Mouse (Mus musculus) intestine, embryonic 14.5 days (tissue): ENCODE data around the gene Traf4. TPM values are rescaled to one million over a fixed set of nuclear protein-coding genes. Genes with fewer than 3 reads are reported as not detected.
"Not testable (repeated sequence)": the region's sequence is repeated elsewhere in the genome, so short reads cannot be mapped to it uniquely, and the experiment has no call there.

ENCODE experiments used
- ATAC-seq: fragments of 200-750 bp; cut with Nextera tagmentation; replicated peaks from 2 replicates; pipeline ENCODE4 v1.8.0; 2017; ENCODE audit warnings: low read depth, moderate number of reproducible peaks, moderate TSS enrichment, moderate library complexity; ENCODE audit not compliant: low FRiP score, low TSS enrichment
- DNase-seq: peaks from one replicate; pipeline ENCODE4 v3.0.0-alpha.2; 2018; ENCODE audit warnings: low spot score
- H3K27ac ChIP-seq: fragments of 300-500 bp; sonication (generic); 2 replicates; pipeline ENCODE4 v1.5.1; 2014; ENCODE audit warnings: low read depth, mild to moderate bottlenecking, control low read depth
- H3K27me3 ChIP-seq: fragments of 300-500 bp; sonication (generic); replicated peaks from 2 replicates; pipeline ENCODE4 v1.6.1; 2014; ENCODE audit warnings: low read length, control low read depth; ENCODE audit not compliant: control insufficient read depth, insufficient read depth
- H3K36me3 ChIP-seq: fragments of 300-500 bp; sonication (generic); 2 replicates; pipeline ENCODE4 v1.6.1; 2014; ENCODE audit warnings: low read length, control low read depth; ENCODE audit not compliant: control insufficient read depth, insufficient read depth
- H3K4me1 ChIP-seq: fragments of 300-500 bp; sonication (generic); replicated peaks from 2 replicates; pipeline ENCODE4 v1.6.1; 2014; ENCODE audit warnings: low read length, control low read depth, mixed read lengths; ENCODE audit not compliant: control insufficient read depth, insufficient read depth
- H3K4me2 ChIP-seq: fragments of 300-500 bp; sonication (generic); 2 replicates; pipeline ENCODE4 v1.6.1; 2014; ENCODE audit warnings: low read length
- H3K4me3 ChIP-seq: fragments of 300-500 bp; sonication (generic); 2 replicates; pipeline ENCODE4 v1.5.1; 2014; ENCODE audit warnings: low read depth, low read length, control low read depth, mixed read lengths
- H3K9ac ChIP-seq: fragments of 300-500 bp; sonication (generic); 2 replicates; pipeline ENCODE4 v1.6.1; 2014; ENCODE audit warnings: mild to moderate bottlenecking, low read length
- H3K9me3 ChIP-seq: fragments of 300-500 bp; sonication (generic); 2 replicates; pipeline ENCODE4 v1.6.1; 2016; ENCODE audit warnings: low read length, control low read depth; ENCODE audit not compliant: control insufficient read depth
- WGBS: fragments of 180-500 bp; shearing (Covaris S2); extraction: QIAGEN DNeasy Blood & Tissue Kit; methylation state at CpG from one replicate; pipeline ENCODE4 v1.1.7; 2014; 5-methylcytosine and 5-hydroxymethylcytosine counted together
- polyA plus RNA-seq: library from polyadenylated mRNA; unstranded; fragments of >200 nt; fragmentation: Nextera tagmentation; extraction: Ambion mirVana; gene quantifications from 2 replicates; pipeline ENCODE4 v1.2.1, GENCODE M21; 2014

Gene Traf4
- polyA plus RNA-seq, 1 experiment from 2014 or later: 61.7 TPM

DNA sequence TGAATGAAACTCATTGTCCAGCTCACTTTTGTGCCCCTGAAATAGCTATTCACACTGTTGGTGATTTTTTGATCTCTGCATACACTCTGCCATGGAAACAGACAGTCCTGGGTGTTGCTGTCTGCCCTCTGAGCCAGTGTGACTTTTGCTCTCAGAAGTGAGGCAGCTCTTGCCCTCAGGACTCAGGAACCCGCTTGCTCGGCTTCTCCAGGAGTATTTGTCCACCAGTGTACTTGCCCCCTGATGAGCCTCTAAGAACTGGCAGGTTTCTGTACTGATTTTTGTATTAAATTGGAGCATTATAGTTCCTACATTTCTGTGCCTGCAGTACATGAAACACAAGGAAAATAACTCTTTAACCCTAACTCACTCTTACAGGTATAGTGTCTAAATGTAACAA, 21.9 kb downstream of the Traf4 start:
- H3K4me2 ChIP-seq: no peak overlapping the region
- DNase-seq (no peak), ATAC-seq (no peak)
- H3K9me3 ChIP-seq: no peaks in the 10 kb centered on the region
- no peaks in the 10 kb centered on the region for H3K27me3 ChIP-seq
- no peaks in the 10 kb centered on the region; the same call in 1 of the 2 replicates for H3K4me1 ChIP-seq
- H3K4me3 ChIP-seq: no peak overlapping the region
- no peak overlapping the region for H3K27ac ChIP-seq
- 87% methylated on average over 2 of the region's 2 CpGs for WGBS
- peaks cover 50% of the 10 kb centered on the region for H3K36me3 ChIP-seq
- H3K9ac ChIP-seq: no peak overlapping the region

- H3K27ac ChIP-seq: no peak overlapping the region
- DNase-seq (no peak), ATAC-seq (no peak)
- WGBS: 81% methylated on average over 5 of the region's 5 CpGs
- H3K27me3 ChIP-seq: no peaks in the 10 kb centered on the region
- H3K9ac ChIP-seq: no peak overlapping the region
- H3K4me1 ChIP-seq: no peaks in the 10 kb centered on the region
- H3K9me3 ChIP-seq: no peaks in the 10 kb centered on the region
- peaks cover 27% of the 10 kb centered on the region for H3K36me3 ChIP-seq
- no peak overlapping the region for H3K4me3 ChIP-seq
- no peak overlapping the region for H3K4me2 ChIP-seq
These were observed 24.7 kb downstream of the Traf4 start for GRCm38 (mm10) chr11:78140665-78141064.

GRCm38 (mm10) chr11:78138023-78138422, 27.4 kb downstream of the Traf4 start:
- H3K9ac ChIP-seq: no peak overlapping the region
- H3K4me1 ChIP-seq: no peaks in the 10 kb centered on the region
- H3K4me2 ChIP-seq: no peak overlapping the region
- H3K9me3 ChIP-seq: no peaks in the 10 kb centered on the region
- DNase-seq (no peak), ATAC-seq (no peak)
- no peaks in the 10 kb centered on the region for H3K27me3 ChIP-seq
- WGBS: 82% methylated on average over 3 of the region's 3 CpGs
- H3K4me3 ChIP-seq: no peak overlapping the region
- peaks cover 2% of the 10 kb centered on the region for H3K36me3 ChIP-seq
- H3K27ac ChIP-seq: no peak overlapping the region

GRCm38 (mm10) chr11:78137584-78137983, 27.8 kb downstream of the Traf4 start:
- no peak overlapping the region for H3K4me3 ChIP-seq
- WGBS: 82% methylated on average over 4 of the region's 4 CpGs
- H3K4me2 ChIP-seq: no peak overlapping the region
- ATAC-seq (no peak), DNase-seq (no peak)
- H3K9ac ChIP-seq: no peak overlapping the region
- no peak overlapping the region for H3K27ac ChIP-seq
- H3K4me1 ChIP-seq: no peaks in the 10 kb centered on the region
- no peaks in the 10 kb centered on the region for H3K36me3 ChIP-seq
- no peaks in the 10 kb centered on the region for H3K27me3 ChIP-seq
- no peaks in the 10 kb centered on the region for H3K9me3 ChIP-seq

DNA sequence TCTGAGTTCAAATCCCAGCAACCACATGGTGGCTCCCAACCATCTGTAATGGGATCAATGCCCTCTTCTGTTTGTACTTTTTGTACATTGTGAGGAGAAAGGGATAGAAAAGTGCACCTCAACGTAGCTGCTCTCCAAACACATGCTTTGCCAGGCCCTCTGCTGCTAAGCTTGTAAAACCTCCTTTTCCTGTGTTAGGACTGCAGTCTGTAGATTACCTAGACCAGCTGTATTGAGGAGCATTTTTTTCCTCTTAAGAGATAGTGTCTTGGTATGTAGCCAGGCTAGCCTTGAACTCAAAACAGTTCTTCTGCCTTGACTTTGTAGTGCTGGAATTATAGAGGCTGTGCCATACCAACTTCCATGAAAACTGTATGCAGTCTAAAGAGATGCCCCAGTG, 29.3 kb downstream of the Traf4 start:
- H3K4me1 ChIP-seq: no peaks in the 10 kb centered on the region
- H3K4me3 ChIP-seq: no peak overlapping the region
- H3K36me3 ChIP-seq: no peaks in the 10 kb centered on the region
- 79% methylated on average over 1 of the region's 1 CpGs for WGBS
- no peak overlapping the region for H3K27ac ChIP-seq
- DNase-seq (no peak), ATAC-seq (no peak)
- H3K27me3 ChIP-seq: no peaks in the 10 kb centered on the region
- no peaks in the 10 kb centered on the region for H3K9me3 ChIP-seq
- H3K9ac ChIP-seq: no peak overlapping the region
- H3K4me2 ChIP-seq: no peak overlapping the region

DNA sequence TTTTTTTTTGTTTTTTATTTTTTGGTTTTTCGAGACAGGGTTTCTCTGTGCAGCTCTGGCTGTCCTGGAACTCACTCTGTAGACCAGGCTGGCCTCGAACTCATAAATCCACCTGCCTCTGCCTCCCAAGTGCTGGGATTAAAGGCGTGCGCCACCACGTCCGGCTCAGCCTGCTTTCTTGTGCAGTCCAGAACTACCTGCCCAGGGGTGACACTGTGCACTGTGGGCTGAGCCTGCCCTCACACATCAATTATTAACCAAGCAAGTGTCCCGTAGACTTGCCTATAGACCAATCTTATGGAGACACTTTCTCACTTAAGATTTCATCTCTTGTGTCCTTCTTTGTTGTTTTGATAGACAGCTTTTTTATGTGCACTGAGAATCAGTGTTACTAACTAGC, 30.1 kb downstream of the Traf4 start:
- H3K27ac ChIP-seq, H3K4me1 ChIP-seq, H3K36me3 ChIP-seq, ATAC-seq, H3K4me2 ChIP-seq, H3K9ac ChIP-seq, H3K9me3 ChIP-seq, H3K27me3 ChIP-seq, DNase-seq, H3K4me3 ChIP-seq: not testable (repeated sequence)
- 71% methylated on average over 7 of the region's 7 CpGs for WGBS

DNA sequence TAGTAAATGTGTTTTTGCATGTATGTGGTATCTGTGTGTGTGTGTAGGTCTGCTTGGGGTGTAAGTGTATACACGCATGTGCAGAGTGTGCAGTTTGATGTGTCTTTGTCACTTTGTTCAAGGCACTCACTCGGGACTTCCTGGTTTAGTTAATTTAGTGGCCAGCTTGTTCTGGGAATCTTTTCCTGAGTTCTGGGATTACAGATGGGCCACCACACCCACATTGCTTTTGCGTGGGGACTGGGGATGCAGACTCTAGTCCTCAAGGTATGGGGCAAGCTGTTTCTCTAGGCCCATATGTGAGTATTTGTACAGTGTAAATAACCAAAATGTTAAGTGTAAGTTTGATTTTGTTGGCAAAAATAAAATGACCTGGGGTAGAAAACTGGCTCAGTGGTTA, 31.0 kb downstream of the Traf4 start:
- H3K4me3 ChIP-seq: no peak overlapping the region
- H3K36me3 ChIP-seq: no peaks in the 10 kb centered on the region
- H3K4me2 ChIP-seq: no peak overlapping the region
- H3K27me3 ChIP-seq: no peaks in the 10 kb centered on the region
- ATAC-seq (no peak), DNase-seq (no peak)
- 78% methylated on average over 3 of the region's 3 CpGs for WGBS
- no peak overlapping the region for H3K9ac ChIP-seq
- no peaks in the 10 kb centered on the region for H3K4me1 ChIP-seq
- no peaks in the 10 kb centered on the region for H3K9me3 ChIP-seq
- no peak overlapping the region for H3K27ac ChIP-seq

DNA sequence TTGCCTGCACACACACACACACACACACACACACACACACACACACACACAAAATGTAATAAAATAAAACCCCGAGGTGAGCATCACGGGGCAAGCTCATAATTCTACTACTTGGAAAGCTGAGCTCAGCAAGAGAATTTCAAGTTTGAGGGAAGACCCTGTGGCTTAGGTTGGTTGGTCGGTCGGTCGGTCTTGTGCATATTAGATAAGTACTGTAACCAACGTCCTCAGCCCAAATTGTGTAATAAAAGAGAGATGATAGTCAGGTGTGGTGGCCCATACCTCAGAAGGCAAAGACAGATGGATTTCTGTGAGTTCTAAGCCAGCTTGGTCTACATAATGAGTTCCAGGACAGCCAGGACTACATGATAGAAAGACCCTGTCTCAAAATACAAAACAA, 31.5 kb downstream of the Traf4 start:
- 91% methylated on average over 6 of the region's 6 CpGs for WGBS
- Histone ChIP-seq H3K9me3 (no peaks in the 10 kb centered on the region), H3K4me2 (no peak overlapping the region), H3K4me1 (no peaks in the 10 kb centered on the region), H3K27me3 (no peaks in the 10 kb centered on the region), H3K9ac (no peak overlapping the region), H3K4me3 (no peak overlapping the region), H3K27ac (no peak overlapping the region), H3K36me3 (no peaks in the 10 kb centered on the region)
- no peak for DNase-seq
- ATAC-seq: no peak

DNA sequence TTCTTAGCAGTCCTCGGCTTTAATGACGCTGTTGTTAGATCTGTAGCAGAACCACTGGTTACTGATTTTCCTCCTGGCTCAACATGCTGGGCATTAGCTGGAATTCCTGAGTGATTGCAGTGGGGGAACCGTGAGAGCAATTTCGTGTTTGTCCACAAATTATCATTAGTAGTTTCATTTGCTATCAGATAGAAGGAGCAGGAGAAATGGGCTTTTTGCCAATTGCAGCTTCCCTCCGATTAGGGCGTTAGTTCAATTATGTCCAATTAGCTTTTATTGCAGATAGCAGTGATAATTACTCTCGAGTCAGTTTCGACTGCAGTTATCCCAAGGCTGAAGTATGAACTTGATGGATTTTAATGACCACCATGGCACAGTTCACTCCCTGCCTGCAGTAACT, 35.9 kb downstream of the Traf4 start:
- ATAC-seq: no peak
- H3K36me3 ChIP-seq: no peaks in the 10 kb centered on the region
- DNase-seq: no peak
- no peaks in the 10 kb centered on the region; the same call in 1 of the 2 replicates for H3K4me1 ChIP-seq
- no peak overlapping the region for H3K4me2 ChIP-seq
- no peaks in the 10 kb centered on the region for H3K27me3 ChIP-seq
- 67% methylated on average over 8 of the region's 8 CpGs for WGBS
- H3K9ac ChIP-seq: no peak overlapping the region
- H3K27ac ChIP-seq: no peak overlapping the region
- H3K9me3 ChIP-seq: no peaks in the 10 kb centered on the region
- H3K4me3 ChIP-seq: no peak overlapping the region
